Comparison of ENCODE assay signal across 8 mouse cellular contexts in the genomic region with DNA sequence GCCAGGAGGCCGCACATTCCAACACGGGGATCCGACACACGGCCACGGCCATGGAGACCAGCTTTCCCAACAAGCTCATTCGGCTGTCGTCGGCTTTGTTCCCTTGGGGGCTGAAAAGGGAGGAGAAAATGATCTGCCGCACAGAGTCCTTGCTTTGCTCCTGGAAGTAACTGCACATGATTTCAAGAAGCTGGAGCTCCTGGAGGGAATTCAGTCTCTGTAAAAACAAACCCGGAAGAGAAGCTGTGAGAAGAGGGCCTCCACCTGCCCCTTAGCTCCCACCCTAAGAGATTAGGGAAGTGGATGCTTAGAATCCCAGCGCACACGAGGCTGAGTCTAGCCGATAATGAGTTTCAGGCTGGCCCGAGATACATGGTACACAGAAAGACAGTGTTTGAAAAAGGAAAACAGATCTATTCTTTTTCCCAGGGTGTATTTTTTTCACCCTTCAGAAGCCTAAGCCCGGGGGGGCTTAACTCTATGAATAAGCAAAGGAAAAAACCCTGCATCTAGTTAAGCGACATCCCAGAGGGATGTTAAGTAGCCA. TPM values are rescaled to one million over a fixed set of nuclear protein-coding genes. Genes with fewer than 3 reads are reported as not detected.
DNase-seq lines count a peak whose midpoint lies in the region; ATAC-seq and TF ChIP-seq lines count a peak whose summit lies in the region.

No protein-coding gene starts in this region.

- DNase-seq in kidney, adult 2 months: no peak
- no peak for DNase-seq in kidney, adult 18-20 months
- peak; percentile 61 for DNase-seq in brain, embryonic 14.5 days (ENCODE audit: low read depth)
- DNase-seq in urinary bladder, postnatal 25 days (ENCODE audit: low spot score): no peak
- DNase-seq in adipocyte (ENCODE audit: low spot score): no peak
- DNase-seq in cerebellum, postnatal 14 days: no peak

- no peak for ATAC-seq in hindbrain, embryonic 12.5 days (ENCODE audit: low FRiP score)
- peak; percentile 20; the same call in 1 of the 2 replicates for ATAC-seq in midbrain, embryonic 12.5 days (ENCODE audit: low FRiP score, low read depth)

- H3K9ac ChIP-seq in hindbrain, embryonic 12.5 days: peak overlapping the region; percentile 93
- peak overlapping the region; percentile 96 for H3K9ac ChIP-seq in midbrain, embryonic 12.5 days (replicated peaks)

- peaks cover 8% of the 10 kb centered on the region; the same call in 1 of the 2 replicates for H3K4me1 ChIP-seq in kidney, adult 2 months (ENCODE audit: control insufficient read depth, insufficient read depth, low read length)
- H3K4me1 ChIP-seq in hindbrain, embryonic 12.5 days: peaks cover 22% of the 10 kb centered on the region
- peaks cover 20% of the 10 kb centered on the region for H3K4me1 ChIP-seq in midbrain, embryonic 12.5 days

- TF ChIP-seq CTCF in kidney, adult 2 months (conservative IDR thresholded peaks at IDR 0.05; ENCODE audit: insufficient read depth, insufficient read length, low read depth, low read length): no peak
- no peak for TF ChIP-seq CTCF in brain, embryonic 14.5 days (IDR thresholded peaks at IDR 0.05; ENCODE audit: borderline replicate concordance, extremely low read depth, insufficient read depth, insufficient read length)

- H3K27ac ChIP-seq in kidney, adult 2 months (ENCODE audit: insufficient read depth, low read depth, low read length): peak overlapping the region; percentile 81; the same call in 1 of the 2 replicates
- H3K27ac ChIP-seq in hindbrain, embryonic 12.5 days: peak overlapping the region; percentile 97
- peak overlapping the region; percentile 97 for H3K27ac ChIP-seq in midbrain, embryonic 12.5 days (replicated peaks)

- H3K9me3 ChIP-seq in hindbrain, embryonic 12.5 days (replicated peaks): no peaks in the 10 kb centered on the region
- no peaks in the 10 kb centered on the region for H3K9me3 ChIP-seq in midbrain, embryonic 12.5 days

- H3K4me2 ChIP-seq in hindbrain, embryonic 12.5 days (replicated peaks): peak overlapping the region; percentile 63
- H3K4me2 ChIP-seq in midbrain, embryonic 12.5 days (replicated peaks): peak overlapping the region; percentile 83

- H3K27me3 ChIP-seq in kidney, adult 2 months (replicated peaks; ENCODE audit: control insufficient read depth, insufficient read depth, low read length): no peaks in the 10 kb centered on the region
- H3K27me3 ChIP-seq in hindbrain, embryonic 12.5 days: 0 out of 2 replicates have a peak, but pooled peaks cover 2% of the 10 kb centered on the region
- H3K27me3 ChIP-seq in midbrain, embryonic 12.5 days: no peaks in the 10 kb centered on the region

- H3K36me3 ChIP-seq in kidney, adult 2 months (ENCODE audit: control insufficient read depth, insufficient read depth, low read length): no peaks in the 10 kb centered on the region; the same call in 1 of the 2 replicates
- H3K36me3 ChIP-seq in hindbrain, embryonic 12.5 days: peaks cover 73% of the 10 kb centered on the region
- H3K36me3 ChIP-seq in midbrain, embryonic 12.5 days: peaks cover 77% of the 10 kb centered on the region

- H3K4me3 ChIP-seq in kidney, adult 2 months (ENCODE audit: insufficient read depth, low read depth, low read length): peak overlapping the region; percentile 90
- peak overlapping the region; percentile 93 for H3K4me3 ChIP-seq in hindbrain, embryonic 12.5 days
- peak overlapping the region; percentile 89 for H3K4me3 ChIP-seq in midbrain, embryonic 12.5 days

- TF ChIP-seq POLR2A in kidney, adult 2 months (IDR thresholded peaks at IDR 0.05; ENCODE audit: low read depth, low read length): no peak
- no peak for TF ChIP-seq POLR2A in brain, embryonic 14.5 days (IDR thresholded peaks at IDR 0.05; ENCODE audit: borderline replicate concordance, extremely low read depth, insufficient read depth, insufficient read length, poor library complexity, severe bottlenecking)

- WGBS in kidney, adult 2 months: 9% methylated on average over 16 of the region's 16 CpGs
- WGBS in hindbrain, embryonic 12.5 days: 3% methylated on average over 16 of the region's 16 CpGs
- 2% methylated on average over 16 of the region's 16 CpGs for WGBS in midbrain, embryonic 12.5 days

RNA-seq across cellular contexts. Expression of gene E130309D02Rik, which starts 0.9 kb away (rescaled TPM):
- polyA plus RNA-seq in kidney, adult 2 months (2012; rRNA removed): 17.9 and 18.1 TPM in 2 replicates
- 33.1 and 33.9 TPM in 2 replicates for polyA plus RNA-seq in brain, embryonic 14.5 days (2012; rRNA removed)
- 48.0 and 55.2 TPM in 2 replicates for polyA plus RNA-seq in hindbrain, embryonic 12.5 days (2016; fragmentation: Nextera tagmentation; extraction: Ambion mirVana)
- polyA plus RNA-seq in midbrain, embryonic 12.5 days (2016; fragmentation: Nextera tagmentation; extraction: Ambion mirVana): 54.1 and 55.5 TPM in 2 replicates

RNA-seq across cellular contexts. Expression of gene Zdhhc4, which starts 14.8 kb away (rescaled TPM):
- polyA plus RNA-seq in kidney, adult 2 months (2012; rRNA removed): 80.6 and 85.0 TPM in 2 replicates
- 70.3 and 76.3 TPM in 2 replicates for polyA plus RNA-seq in brain, embryonic 14.5 days (2012; rRNA removed)
- polyA plus RNA-seq in hindbrain, embryonic 12.5 days (2016; fragmentation: Nextera tagmentation; extraction: Ambion mirVana): 75.3 and 79.6 TPM in 2 replicates
- 77.9 and 83.9 TPM in 2 replicates for polyA plus RNA-seq in midbrain, embryonic 12.5 days (2016; fragmentation: Nextera tagmentation; extraction: Ambion mirVana)

RNA-seq across cellular contexts. Expression of gene Zfp853, which starts 20.8 kb away (rescaled TPM):
- 0.99 and 1.1 TPM in 2 replicates for polyA plus RNA-seq in kidney, adult 2 months (2012; rRNA removed)
- 1.9 and 3.8 TPM in 2 replicates for polyA plus RNA-seq in brain, embryonic 14.5 days (2012; rRNA removed)
- polyA plus RNA-seq in hindbrain, embryonic 12.5 days (2016; fragmentation: Nextera tagmentation; extraction: Ambion mirVana): not detected in 2 replicates
- 0.08 TPM in 1 of 2 replicates, not detected in the other for polyA plus RNA-seq in midbrain, embryonic 12.5 days (2016; fragmentation: Nextera tagmentation; extraction: Ambion mirVana)

RNA-seq across cellular contexts. Expression of gene Grid2ip, which starts 42.9 kb away (rescaled TPM):
- 0.13 TPM in 1 of 2 replicates, not detected in the other for polyA plus RNA-seq in kidney, adult 2 months (2012; rRNA removed)
- 1.4 and 1.9 TPM in 2 replicates for polyA plus RNA-seq in brain, embryonic 14.5 days (2012; rRNA removed)
- 0.08 and 0.95 TPM in 2 replicates for polyA plus RNA-seq in hindbrain, embryonic 12.5 days (2016; fragmentation: Nextera tagmentation; extraction: Ambion mirVana)
- polyA plus RNA-seq in midbrain, embryonic 12.5 days (2016; fragmentation: Nextera tagmentation; extraction: Ambion mirVana): 0.21 and 0.24 TPM in 2 replicates

RNA-seq across cellular contexts. Expression of gene Zfp316, which starts 44.4 kb away (rescaled TPM):
- polyA plus RNA-seq in kidney, adult 2 months (2012; rRNA removed): 4.5 and 6.4 TPM in 2 replicates
- polyA plus RNA-seq in brain, embryonic 14.5 days (2012; rRNA removed): 19.4 and 31.7 TPM in 2 replicates
- polyA plus RNA-seq in hindbrain, embryonic 12.5 days (2016; fragmentation: Nextera tagmentation; extraction: Ambion mirVana): 16.9 and 18.6 TPM in 2 replicates
- polyA plus RNA-seq in midbrain, embryonic 12.5 days (2016; fragmentation: Nextera tagmentation; extraction: Ambion mirVana): 17.9 and 18.4 TPM in 2 replicates
